Mouse (Mus musculus) MEL (cell line): ENCODE results near the gene Tmem255a. TPM values are rescaled to one million over a fixed set of nuclear protein-coding genes. Genes with fewer than 3 reads are reported as not detected.

Source experiments
- DNase-seq: peaks from one replicate; pipeline ENCODE4 v3.0.0; 2011; ENCODE audit warnings: low read depth, low spot score
- H3K27ac ChIP-seq: 2 replicates; pipeline ENCODE4 v1.5.1; 2012; ENCODE audit warnings: low read depth, mild to moderate bottlenecking, control low read depth, low read length, moderate library complexity; ENCODE audit not compliant: control insufficient read depth
- H3K27me3 ChIP-seq, 2 experiments: fragments of 150-350 bp in 1 of 2; sonication (generic) in 1 of 2; 2 replicates each; pipeline ENCODE4 v1.6.1; 2012; ENCODE audit warnings: low read length in 2 of 2, mild to moderate bottlenecking in 2 of 2, improper control_type of control experiment in 1 of 2, moderate library complexity in 1 of 2; ENCODE audit not compliant: insufficient read depth in 2 of 2, control insufficient read depth in 1 of 2
- H3K36me3 ChIP-seq, 2 experiments: 2 replicates each; pipeline ENCODE4 v1.6.1; 2012 to 2014; ENCODE audit warnings: low read length in 2 of 2, improper control_type of control experiment in 1 of 2, inconsistent platforms in 1 of 2, mild to moderate bottlenecking in 1 of 2; ENCODE audit not compliant: insufficient read depth in 2 of 2, control insufficient read depth in 1 of 2
- H3K4me1 ChIP-seq, 2 experiments: fragments of 150-350 bp in 1 of 2; sonication (generic) in 1 of 2; 2 replicates each; pipeline ENCODE4 v1.6.1; 2012; ENCODE audit warnings: low read length in 2 of 2, improper control_type of control experiment in 1 of 2, mild to moderate bottlenecking in 1 of 2; ENCODE audit not compliant: insufficient read depth in 2 of 2, control insufficient read depth in 1 of 2
- H3K4me3 ChIP-seq, 2 experiments: fragments of 150-350 bp in 1 of 2; sonication (generic) in 1 of 2; 2 replicates each; pipeline ENCODE4 v1.5.1; 2012; ENCODE audit warnings: low read depth in 2 of 2, low read length in 2 of 2, mild to moderate bottlenecking in 2 of 2, moderate library complexity in 2 of 2, control low read depth in 1 of 2, improper control_type of control experiment in 1 of 2; ENCODE audit not compliant: control insufficient read depth in 1 of 2, insufficient read depth in 1 of 2
- H3K79me2 ChIP-seq: 2 replicates; pipeline ENCODE4 v1.6.1; 2012; ENCODE audit warnings: mild to moderate bottlenecking, low read length, moderate library complexity; ENCODE audit not compliant: control insufficient read depth, poor library complexity, insufficient read depth
- H3K9ac ChIP-seq: 2 replicates; pipeline ENCODE4 v1.6.1; 2012; ENCODE audit warnings: low read depth, mild to moderate bottlenecking, control low read depth, low read length, moderate library complexity; ENCODE audit not compliant: control insufficient read depth, poor library complexity, severe bottlenecking
- H3K9me3 ChIP-seq: fragments of 150-350 bp; sonication (generic); replicated peaks from 2 replicates; pipeline ENCODE4 v1.6.1; 2012; ENCODE audit warnings: mild to moderate bottlenecking, low read length, improper control_type of control experiment, moderate library complexity; ENCODE audit not compliant: insufficient read depth
- CHD1 ChIP-seq: IDR thresholded peaks from 2 replicates; pipeline ENCODE4 v1.6.1; 2012; ENCODE audit warnings: low read depth, mild to moderate bottlenecking, inconsistent platforms, low read length, improper control_type of control experiment
- EP300 ChIP-seq, 2 experiments: IDR thresholded peaks; 2 replicates each; pipeline ENCODE4 v1.6.1; 2011; ENCODE audit warnings: improper control_type of control experiment in 2 of 2, low read length in 2 of 2, low read depth in 1 of 2, mild to moderate bottlenecking in 1 of 2
- MEF2A ChIP-seq: IDR thresholded peaks from 2 replicates; pipeline ENCODE4 v1.6.1; 2014; ENCODE audit warnings: low read depth, mild to moderate bottlenecking, inconsistent platforms, low read length, improper control_type of control experiment; ENCODE audit not compliant: poor library complexity, insufficient replicate concordance, severe bottlenecking; ENCODE audit errors: extremely low read depth
- POLR2AphosphoS2 ChIP-seq: IDR thresholded peaks from 2 replicates; pipeline ENCODE4 v1.6.1; 2011; ENCODE audit warnings: low read length, improper control_type of control experiment
- SMC3 ChIP-seq: IDR thresholded peaks from 2 replicates; pipeline ENCODE4 v1.6.1; 2011; ENCODE audit warnings: low read depth, low read length, improper control_type of control experiment
- USF1 ChIP-seq: IDR thresholded peaks from 2 replicates; pipeline ENCODE4 v1.6.1; 2014; ENCODE audit warnings: low read depth, mild to moderate bottlenecking, inconsistent platforms, low read length, improper control_type of control experiment, moderate library complexity
- ZNF384 ChIP-seq: IDR thresholded peaks from 2 replicates; pipeline ENCODE4 v1.6.1; 2012; ENCODE audit warnings: low read depth, mild to moderate bottlenecking, inconsistent platforms, low read length, improper control_type of control experiment
- polyA plus RNA-seq, 2 experiments: library from polyadenylated mRNA; stranded (reverse) in 1 of 2; unstranded in 1 of 2; fragments of >175 nt in 1 of 2; fragments of >200 nt in 1 of 2; gene quantifications; 2 replicates each; pipeline versions ENCODE4 v1.2.1 to v1.2.4; 2012; ENCODE audit warnings: low replicate concordance in 2 of 2, low read depth in 1 of 2; ENCODE audit not compliant: insufficient read length in 2 of 2, insufficient read depth in 1 of 2, missing spikeins in 1 of 2
- total RNA-seq: library from RNA; depleted of rRNA; stranded (reverse); fragments of 300-350 nt; gene quantifications from 2 replicates; pipeline ENCODE4 v1.2.3, GENCODE M21; 2012

Tmem255a gene
- total and polyA plus RNA-seq, 3 experiments = 0.15 TPM; not detected in 2

GRCm38 (mm10) chrX:38207392-38207791 is 44.8 kb downstream of the Tmem255a start:
- Histone ChIP-seq H3K79me2 (no peaks in the 10 kb centered on the region), H3K9ac (no peak overlapping the region), H3K9me3 (no peaks in the 10 kb centered on the region), H3K27ac (no peak overlapping the region), H3K4me3 (no peak overlapping the region), H3K27me3 (no peaks in the 10 kb centered on the region), H3K36me3 (no peaks in the 10 kb centered on the region), H3K4me1 (no peaks in the 10 kb centered on the region; a peak in 1 of 4 replicates)
- DNase-seq = peak; percentile 40
- TF ChIP-seq USF1 (no peak), ZNF384 (peak; percentile 82)

GRCm38 (mm10) chrX:38201816-38202215 is 50.4 kb downstream of the Tmem255a start:
- peaks cover 0 to 4% of the 10 kb centered on the region in 2 experiments; a peak in 2 of 4 replicates for H3K4me1 ChIP-seq
- peaks cover 0 to 2% of the 10 kb centered on the region in 2 experiments; a peak in 2 of 4 replicates for H3K36me3 ChIP-seq
- H3K4me3 ChIP-seq = no peak overlapping the region
- no peak overlapping the region for H3K27ac ChIP-seq
- TF ChIP-seq CHD1 = no peak
- no peak for TF ChIP-seq ZNF384
- TF ChIP-seq EP300 (IDR thresholded peaks at IDR 0.05; ENCODE audit: low read depth in 1 of 2, low read length in 2 of 2) = 0 out of 4 replicates have a peak, but pooled peaks have one; percentile 19 to 45
- no peak for TF ChIP-seq POLR2AphosphoS2
- no peak for TF ChIP-seq MEF2A
- H3K9me3 ChIP-seq = no peaks in the 10 kb centered on the region
- H3K9ac ChIP-seq = no peak overlapping the region
- DNase-seq = peak; percentile 31
- H3K79me2 ChIP-seq = no peaks in the 10 kb centered on the region
- H3K27me3 ChIP-seq = no peaks in the 10 kb centered on the region

GRCm38 (mm10) chrX:38190458-38190764 is 61.8 kb downstream of the Tmem255a start:
- Histone ChIP-seq H3K27me3 (no peaks in the 10 kb centered on the region), H3K27ac (no peak overlapping the region), H3K4me1 (peaks cover 0 to 2% of the 10 kb centered on the region in 2 experiments; a peak in 1 of 4 replicates), H3K4me3 (peak overlapping the region; percentile 77 to 94), H3K36me3 (peaks cover 0 to 2% of the 10 kb centered on the region in 2 experiments; a peak in 1 of 4 replicates), H3K79me2 (peaks cover 15% of the 10 kb centered on the region), H3K9ac (peak overlapping the region; percentile 97), H3K9me3 (no peaks in the 10 kb centered on the region)
- DNase-seq = no peak
- no peak for TF ChIP-seq SMC3
